Mouse (Mus musculus): Measurements from ENCODE around the gene Osbpl3.

Gene Osbpl3

DNA sequence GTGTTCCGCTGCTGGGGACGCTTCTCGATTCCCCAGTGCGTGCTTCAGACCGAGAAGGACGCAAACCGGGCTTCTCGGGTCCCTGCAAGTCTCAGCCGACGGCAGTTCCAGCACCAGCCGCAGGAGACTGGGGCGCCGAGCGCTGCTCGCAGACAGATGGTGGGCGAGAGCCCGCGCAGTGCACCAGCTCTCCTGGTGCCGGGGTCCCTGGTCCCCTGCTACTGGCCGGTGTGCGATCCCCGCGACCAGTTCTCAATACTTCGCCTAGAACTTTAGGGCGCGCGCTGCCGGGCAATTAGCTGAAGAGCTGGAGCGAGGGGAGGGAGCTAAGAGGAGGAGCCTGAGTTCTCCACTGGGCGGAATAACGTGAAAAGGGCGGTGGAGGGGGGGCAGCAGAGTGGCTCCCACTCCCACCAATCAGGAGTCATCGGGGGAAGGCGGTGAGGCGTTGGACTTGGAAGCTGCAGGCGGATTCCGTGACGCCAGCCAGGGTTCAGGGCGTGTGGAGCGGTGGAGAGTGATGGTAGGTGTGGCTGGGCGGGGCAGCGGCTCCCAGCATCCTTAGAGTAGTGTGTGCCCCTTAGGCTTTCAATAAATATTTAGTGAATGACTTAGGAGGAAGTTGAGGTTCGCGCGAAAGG is at the start of gene Osbpl3:
Gene Osbpl3 (minus strand): TSS at position 373 of the 641 bp plus-strand sequence.
- peak; percentile 91 for DNase-seq (ENCODE audit: low spot score)

DNA sequence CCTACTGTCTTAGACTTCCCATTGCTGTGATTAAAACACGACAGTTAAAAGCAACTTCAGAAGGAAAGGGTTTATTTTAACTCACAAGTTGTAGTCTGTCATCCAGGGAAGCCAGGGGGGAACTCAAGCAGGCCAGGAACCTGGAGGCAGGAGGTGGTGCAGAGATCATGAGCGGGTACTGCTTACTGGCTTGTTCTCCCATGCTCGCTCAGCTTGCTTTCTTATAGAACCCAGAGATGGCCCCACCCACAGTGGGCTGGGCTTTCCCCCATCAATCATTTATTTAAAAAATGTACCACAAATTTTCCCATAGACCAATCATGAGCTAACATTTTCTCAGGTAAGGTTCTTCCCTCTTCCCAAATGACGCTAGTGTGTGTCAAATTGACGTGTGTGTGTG is 49.5 kb upstream of the Osbpl3 start:
- no peak for DNase-seq (ENCODE audit: low spot score)

DNA sequence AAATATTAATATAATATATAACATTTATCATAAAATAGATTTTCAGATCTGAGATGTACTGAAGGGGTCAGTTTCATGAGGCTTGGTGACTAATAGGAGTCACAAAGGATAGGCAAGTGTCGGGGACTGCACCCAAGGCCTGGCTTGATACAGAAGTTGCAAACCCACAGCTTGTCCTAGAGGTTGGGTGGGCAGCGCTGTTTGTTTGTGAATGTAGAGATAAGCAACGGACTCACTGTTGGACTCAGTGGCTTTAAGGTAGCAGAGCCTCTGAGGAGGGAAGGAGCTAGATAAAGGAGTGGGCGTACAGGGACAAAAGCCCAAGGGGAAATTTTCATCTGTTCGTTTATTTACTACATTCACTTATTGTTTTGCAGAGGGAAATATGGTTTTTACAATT is 48.7 kb upstream of the Osbpl3 start:
- no peak for DNase-seq (ENCODE audit: low spot score)

DNA sequence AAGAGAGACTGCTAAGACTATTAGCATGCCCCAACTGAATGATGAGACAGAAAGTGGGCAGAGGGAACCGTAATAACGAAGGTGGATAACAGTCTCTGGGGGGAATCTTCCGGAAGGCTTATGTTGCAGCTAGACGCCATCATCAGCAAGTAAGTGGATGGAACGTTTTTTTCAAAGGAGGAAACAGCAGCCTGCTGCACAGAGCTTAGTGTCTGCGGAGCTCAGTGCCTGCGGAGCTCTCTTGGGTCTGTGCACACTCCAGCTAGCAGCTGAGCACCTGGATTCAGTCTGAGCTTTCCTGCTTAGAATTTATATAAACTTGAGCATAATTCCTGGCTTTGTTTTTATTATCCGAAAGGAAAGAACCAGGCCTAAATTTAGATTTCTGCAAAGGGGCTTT is 47.8 kb upstream of the Osbpl3 start:
- no peak for DNase-seq (ENCODE audit: low spot score)

DNA sequence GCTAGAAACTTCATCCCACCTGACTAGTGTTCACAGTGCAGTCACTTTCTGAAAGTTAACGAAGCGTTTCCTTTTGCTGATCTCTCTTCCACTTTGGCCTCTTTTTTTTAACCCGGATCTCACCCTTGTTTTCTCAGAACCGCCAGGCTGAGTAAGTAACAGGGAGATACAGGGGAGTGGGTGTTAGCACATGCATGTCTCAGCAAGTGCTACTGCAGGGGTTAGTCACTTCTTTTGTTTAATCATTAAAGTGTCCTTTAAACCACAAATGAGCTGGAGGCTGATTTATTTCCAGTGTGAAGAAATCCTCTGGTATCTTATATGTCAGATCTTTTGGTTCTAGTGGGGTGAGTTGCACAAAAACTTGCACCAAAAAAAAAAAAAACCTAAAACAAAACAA is 47.0 kb upstream of the Osbpl3 start:
- DNase-seq (ENCODE audit: low spot score) = no peak

DNA sequence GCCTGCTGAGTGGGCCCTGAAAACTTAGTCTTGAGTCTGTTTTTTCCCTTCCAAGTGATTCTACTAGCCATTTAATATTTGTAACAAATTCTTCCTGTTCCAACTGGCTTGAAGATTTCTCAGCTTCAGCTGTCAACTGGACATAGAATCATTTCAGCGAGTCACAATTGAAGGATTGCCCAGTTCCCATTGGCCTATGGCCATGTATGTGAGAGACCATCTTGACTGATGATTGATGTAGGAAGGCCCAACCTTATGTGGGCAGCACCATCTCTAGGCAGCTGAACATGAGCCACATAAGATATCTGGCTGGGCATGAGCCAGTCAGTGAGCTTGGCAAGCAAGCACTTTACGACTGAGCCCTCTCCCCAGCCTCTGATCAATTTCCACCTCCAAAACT is 42.3 kb upstream of the Osbpl3 start:
- DNase-seq (ENCODE audit: low spot score) = no peak

DNA sequence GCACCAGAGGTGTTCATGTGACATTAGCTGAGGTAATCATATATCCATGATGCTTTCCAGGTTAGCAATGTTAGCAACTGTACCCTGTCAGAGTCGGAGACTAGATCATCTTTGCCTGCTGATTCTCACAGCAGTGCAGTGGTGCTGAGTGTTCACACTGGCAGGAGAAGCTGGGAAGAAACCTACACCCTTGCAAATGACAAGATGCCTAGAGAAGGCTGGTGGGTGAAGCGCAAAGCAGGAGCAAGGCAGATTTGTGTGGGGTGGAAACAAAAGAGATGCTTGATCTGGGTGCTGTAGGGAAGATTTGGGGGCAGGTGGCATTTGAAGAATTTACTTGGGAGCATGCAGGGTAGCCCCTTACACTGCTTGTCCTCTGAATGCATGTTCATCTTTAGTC is 34.5 kb upstream of the Osbpl3 start:
- DNase-seq (ENCODE audit: low spot score) = no peak

DNA sequence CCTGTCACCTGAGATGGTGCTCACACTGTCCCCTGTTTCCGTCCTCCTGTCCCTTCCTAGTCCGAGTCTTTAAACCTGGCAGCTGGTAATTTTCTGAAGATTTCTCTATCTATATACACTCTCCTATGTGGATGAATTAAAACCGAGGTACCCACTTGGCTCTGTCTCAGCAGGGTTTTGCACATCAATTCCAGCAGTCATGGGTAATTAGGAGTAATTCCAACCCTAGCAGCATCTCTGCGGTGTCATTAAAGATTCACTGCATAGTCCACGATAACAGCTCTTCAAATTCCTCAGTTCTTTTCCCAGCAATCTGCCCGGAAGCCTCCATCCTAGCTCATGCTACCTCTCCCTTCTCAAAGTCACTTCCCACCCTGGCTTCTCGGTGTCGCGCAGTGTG is 33.4 kb upstream of the Osbpl3 start:
- DNase-seq (ENCODE audit: low spot score) = no peak

DNA sequence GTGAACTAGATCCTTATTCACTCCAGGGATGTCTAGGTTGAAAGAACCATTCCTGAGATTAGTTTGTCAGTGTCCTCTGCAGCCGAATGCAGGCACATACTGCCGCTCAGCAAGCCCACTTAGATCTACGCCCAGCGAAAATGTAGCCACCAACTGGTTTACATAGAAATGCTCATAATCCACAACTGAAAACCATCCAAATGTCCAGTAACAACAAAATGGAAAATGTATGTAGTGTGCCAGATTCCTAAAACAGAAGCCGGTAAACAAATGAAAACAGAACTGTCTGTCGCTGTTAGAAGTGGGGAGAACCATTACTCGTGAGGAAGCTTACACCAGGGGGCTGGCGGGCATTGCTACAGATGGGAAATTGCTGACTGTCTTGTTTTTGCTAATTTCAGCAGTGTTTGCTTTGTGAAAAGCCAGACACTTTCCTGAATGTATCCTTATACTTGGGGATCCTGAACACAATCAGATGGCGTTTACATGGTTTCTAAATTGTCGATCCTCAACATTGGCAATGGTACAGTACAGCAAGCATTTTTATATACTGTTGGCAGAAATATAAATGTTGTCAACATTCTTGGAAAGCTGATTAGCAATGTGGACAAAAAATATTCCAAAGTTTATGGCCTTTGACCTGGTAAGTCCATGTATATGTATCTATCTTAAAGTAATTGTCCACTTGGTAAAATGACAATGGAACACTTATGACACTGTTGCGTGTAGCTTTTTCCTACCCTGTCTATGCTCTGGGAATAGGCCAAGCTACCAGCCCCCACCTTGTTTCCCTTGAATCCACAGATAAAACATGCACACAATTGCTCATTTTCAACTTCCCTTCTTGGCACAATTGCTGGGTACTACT is 30.3 kb upstream of the Osbpl3 start:
- DNase-seq (ENCODE audit: low spot score) = no peak

DNA sequence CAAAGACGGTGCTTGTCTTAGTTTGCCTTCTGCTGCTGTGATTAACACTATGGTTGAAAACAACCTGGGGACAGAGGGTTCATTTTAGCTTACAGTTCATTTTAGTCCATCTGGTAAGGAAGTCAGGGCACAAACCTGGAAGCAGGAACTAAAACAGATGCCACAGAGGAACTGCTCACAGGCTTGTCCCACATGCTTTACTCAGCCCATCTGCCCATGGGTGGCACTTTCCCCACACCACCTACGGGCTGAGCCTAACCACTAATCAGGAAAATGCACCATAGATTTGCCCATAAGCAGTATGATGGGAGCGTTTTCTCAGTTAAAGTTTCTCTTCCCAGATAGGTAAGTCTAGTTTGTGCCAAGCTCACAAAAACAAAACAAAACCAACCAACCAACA is 27.4 kb upstream of the Osbpl3 start:
- no peak for DNase-seq (ENCODE audit: low spot score)

DNA sequence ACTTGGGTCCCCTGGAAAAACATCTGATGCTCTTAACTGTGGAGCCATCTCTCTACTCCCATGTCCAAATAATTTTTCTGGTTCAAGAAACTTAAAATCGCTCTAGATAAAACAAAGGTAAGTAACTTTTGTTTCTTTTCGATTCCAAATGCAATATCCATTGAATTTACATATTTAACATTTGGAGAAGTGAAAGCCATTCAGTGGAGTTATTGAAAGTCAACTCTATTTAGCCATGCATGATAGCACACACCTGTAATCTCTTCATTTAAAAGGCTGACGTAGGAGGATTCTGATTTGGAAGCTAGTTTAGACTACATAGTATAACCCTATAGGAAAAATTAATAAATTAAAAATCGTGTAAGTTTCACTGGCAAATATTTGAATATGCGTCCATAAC is 25.5 kb upstream of the Osbpl3 start:
- no peak for DNase-seq (ENCODE audit: low spot score)

DNA sequence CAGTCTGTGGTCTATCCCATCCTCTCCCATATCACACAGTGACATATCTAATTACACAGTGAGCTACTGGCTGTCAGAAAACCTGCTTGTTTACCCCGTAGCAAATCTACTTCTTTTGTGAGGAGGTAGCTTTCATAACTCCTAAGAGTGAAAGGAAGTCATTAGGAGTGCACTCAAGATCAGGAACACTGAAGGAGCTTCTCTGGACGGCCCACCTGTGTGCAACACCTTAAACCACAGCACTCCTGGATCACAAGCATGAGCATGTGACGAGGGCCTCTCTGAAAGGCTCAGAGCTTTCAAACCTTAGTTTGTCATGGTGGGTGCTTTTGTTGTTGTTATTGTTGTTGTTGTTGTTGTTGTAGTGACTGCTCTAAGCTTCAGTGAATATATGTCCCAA is 10.4 kb upstream of the Osbpl3 start:
- no peak for DNase-seq (ENCODE audit: low spot score)

DNA sequence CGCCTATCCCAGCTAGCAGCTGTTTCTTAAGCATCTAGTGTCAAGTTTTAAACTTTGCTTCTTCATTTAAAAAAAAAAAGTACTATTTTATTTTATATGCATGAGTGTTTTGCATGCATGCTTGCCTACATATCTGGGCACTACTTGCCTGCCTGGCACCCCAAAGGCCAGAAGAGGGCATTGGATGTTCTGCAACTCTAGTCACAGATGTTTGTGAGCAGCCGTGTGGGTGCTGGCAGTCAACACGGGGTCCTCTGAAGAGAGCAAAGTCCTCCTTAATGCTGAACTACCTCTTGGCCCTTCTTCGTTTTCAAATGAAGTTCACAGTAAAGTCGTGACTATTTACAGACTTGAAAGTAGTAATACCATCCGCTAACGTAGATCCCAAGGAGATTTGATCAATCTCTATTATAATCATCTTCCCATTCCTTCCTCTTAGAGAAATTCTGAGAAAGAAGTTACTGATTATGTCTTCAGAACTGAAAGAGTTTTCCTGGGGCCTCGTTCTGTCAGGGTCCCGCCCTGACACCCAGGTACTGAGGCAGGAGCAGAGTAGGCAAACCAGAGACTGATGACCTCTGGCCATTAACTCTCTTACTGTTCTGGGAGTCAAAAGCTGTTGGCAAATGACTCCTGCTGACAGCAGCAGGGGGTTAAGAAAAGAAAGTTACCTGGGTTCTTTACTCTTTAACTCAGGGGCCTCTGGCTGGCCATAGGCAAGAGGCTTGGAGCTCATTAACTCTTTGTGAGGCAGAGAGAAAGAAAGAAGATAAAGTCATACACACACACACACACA is 8.9 kb upstream of the Osbpl3 start:
- no peak for DNase-seq (ENCODE audit: low spot score)

DNA sequence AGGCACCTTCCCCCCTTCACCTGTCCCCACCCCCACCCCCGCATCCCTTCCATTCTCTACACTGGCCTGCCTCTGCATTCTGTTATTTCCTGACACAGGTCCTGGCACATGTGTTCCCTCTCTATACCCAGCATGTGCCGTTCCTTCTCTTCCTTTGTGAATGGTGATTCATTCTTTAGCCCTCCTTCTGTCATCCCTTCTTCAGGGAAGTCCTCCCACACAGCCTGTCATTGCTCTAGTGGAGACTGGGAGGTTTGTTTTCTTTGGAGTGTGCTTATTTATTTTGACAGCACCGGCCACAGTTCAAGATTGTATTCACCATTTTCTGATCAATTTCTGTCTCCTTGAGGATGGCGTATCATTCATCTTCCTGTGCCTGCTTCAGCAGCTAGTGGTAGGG is 6.0 kb upstream of the Osbpl3 start:
- DNase-seq (ENCODE audit: low spot score) = no peak

DNA sequence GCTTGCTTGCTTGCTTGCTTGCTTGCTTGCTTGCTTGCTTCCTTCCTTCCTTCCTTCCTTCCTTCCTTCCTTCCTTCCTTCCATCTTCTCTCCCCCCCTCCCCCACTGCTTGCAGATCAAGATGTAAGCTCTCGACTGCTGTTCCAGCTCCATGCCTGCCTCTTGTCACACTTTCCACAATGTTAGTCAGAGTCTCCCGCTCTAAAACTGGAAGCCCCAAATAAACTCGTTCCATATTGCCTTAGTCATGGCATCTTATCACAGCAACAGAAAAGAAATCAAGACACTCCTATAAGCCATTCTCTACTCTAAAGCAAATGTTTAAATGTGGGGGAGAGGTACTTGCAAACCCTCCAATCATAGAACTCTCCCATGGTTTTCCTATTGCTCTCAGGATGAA is 5.6 kb upstream of the Osbpl3 start:
- DNase-seq (ENCODE audit: low spot score) = no peak

DNA sequence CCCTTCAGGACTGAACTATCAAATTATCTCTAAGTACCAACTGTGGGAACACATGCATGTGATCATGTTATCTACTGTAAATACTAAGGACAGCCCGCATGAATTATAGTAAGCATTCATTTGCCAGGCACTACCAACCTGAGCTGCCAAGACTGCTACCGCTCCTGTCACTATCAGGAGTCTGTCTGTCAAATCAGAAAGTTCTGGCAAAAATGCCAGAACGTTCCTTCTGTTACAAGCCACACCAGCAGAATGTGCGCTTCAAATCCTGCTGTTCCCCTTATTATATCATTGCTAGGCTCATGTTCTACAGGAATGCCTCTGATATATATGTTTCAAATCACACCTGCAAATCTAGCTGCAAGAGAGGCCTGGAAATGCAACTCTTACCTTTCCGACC is 4.6 kb upstream of the Osbpl3 start:
- no peak for DNase-seq (ENCODE audit: low spot score)

DNA sequence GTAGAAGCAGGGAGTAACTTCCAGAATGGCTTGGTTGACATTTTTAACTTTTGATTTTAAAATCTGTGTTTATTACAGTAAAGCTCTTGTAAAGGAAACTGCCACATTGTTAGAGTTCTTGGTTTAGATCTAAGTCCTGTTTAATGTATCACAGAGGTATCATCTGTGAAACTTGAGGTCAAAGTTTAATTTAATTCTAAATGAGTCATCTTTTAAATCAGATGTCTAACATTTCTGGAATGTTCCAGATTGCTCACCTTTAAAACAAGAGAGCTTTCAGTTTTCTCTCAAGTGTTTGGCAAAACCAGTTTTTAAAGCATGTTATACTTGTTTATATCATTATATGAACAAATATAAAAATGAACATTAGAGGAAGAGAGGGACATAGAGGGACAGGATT is 4.2 kb upstream of the Osbpl3 start:
- no peak for DNase-seq (ENCODE audit: low spot score)

DNA sequence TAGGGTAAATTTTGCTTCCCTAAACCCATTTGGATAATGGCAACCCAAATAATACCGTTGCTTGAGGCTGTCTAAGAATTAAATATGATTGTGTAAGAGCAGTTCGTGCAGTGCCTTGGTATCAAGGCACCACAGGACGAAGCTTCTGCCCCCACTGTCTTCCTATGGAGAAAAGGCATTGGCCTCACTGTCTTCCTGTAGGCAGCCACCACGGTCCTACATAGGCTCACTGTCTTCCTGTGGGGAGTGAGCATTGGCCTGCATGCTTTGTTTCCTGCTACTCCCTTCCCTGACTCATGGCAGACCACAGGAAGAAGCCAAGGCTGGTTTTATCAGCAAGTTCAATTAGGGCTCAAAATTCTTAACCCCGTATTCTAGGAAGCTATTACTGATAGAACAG is 3.3 kb upstream of the Osbpl3 start:
- no peak for DNase-seq (ENCODE audit: low spot score)

DNA sequence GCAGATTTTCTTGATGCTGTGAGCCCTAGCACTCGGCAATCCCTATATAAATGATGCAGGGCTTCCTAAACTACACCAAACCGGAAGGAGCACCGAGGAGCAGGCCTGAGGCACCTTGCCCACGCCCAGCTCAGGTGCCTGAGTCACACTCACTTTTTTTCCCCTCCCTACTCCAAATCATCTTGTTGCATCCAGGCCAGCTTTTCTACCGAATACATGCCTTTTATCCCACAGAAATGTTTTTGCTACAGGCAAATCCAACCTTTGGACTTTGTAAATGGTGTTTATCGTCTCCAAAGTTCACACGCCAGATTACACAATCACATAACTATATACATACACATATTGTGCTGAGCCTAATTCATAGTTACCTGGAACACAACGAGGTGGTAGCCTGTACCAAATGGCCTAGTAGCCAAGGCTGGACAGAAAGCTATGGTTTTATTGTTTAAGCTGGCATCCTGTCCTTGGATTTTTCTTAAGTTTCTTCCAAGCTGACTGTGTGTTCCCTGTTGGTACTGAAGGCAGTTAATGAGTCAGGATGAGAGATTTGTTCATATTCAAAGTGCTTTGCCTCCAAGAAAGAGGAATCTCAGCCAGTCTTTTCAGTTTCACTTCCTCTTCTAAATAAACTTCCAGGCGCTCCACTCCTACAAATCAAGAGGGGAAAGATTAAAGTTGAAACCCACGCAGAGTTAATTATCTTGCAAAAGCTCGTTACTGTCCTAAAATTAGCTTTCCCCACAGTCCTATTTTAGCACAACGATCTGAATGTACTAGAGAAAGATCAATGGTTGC is 1.7 kb upstream of the Osbpl3 start:
- no peak for DNase-seq (ENCODE audit: low spot score)

DNA sequence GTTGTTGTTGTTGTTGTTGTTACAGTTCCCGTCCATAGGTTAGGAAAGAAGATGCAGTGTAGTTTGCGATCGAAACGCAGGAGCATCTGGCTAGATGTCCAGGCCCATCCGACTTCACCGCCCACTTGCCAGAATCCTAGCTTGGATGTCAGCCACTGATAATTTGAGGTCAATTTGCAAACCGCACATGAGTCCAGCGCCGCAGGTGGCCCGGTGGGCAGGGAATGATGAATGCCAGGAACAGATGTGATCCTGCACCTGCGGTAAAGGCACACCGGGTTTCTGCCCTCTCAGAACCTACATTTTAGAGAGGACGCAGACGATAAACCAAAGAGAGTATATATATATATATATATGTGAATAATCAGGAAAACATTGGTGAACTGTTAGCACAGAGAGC is 705 bp upstream of the Osbpl3 start:
- no peak for DNase-seq (ENCODE audit: low spot score)

DNA sequence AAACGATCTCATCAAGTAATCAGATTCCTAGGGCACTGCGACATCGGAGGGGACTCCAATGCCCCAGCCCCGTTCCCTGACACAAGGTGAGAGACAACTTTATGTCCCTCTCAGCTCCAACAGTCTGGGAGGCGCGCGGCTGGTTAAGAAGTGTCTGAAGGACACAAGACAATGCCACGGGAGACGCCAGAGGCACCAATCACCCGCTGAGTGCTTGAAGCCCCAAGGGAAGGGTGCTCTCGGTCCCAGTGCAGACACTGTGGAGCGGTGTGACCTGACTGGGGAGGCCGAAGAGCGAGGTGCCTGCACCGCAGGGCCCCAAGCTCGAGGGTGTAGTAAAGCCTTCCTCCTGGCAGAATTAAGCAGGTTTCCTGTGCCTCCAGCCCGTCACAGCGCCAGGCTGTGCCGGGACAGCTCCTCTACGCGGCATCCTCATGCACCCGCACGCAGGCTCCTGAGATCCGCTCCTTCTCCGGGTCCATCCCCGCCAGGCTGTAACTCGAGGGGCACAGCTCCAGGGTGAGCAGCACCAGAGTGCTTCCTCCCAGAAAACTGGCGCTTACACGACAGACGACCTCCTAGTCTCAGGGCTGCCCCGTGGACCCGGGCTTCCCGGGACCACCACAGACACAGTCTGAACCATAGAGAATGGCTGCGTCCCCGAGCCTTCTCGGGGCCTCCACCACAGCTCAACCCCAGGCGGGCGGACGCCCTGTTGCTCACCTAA is 736 bp downstream of the Osbpl3 start:
- peak; percentile 8 for DNase-seq (ENCODE audit: low spot score)

DNA sequence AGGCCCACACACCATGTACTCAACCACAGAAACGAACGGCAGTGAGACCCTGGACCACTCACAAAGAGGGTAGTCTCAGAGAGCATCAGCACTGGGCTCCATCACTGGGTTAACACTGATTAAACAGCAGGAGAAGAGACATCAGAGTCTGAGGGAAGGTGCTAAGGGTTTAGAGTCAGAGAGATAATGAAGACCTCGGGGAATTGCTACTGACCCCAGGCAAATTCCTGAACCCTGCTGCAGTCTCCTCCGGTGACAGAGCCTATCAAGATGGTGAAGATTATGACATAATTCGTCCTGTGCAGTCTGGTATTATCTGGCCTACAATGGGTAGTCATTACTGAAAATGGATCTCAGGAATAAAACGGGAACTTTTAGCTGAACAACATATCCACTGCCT is 2.4 kb downstream of the Osbpl3 start:
- no peak for DNase-seq (ENCODE audit: low spot score)
